Mouse (Mus musculus): ENCODE measurements around the gene Tnfrsf13b.

GRCm38 (mm10) chr11:61129305-61129704 is 2.8 kb downstream of the Tnfrsf13b start:
- TF ChIP-seq CTCF (IDR thresholded peaks at IDR 0.05; ENCODE audit: low read depth) (no peak), EP300 (IDR thresholded peaks at IDR 0.05; ENCODE audit: low read depth) (no peak)

Measured in liver, postnatal 0 days (tissue).